Mouse (Mus musculus) embryonic fibroblast, embryonic 13.5 days (primary cell): Measurements from ENCODE around the gene Uspl1.

Experiments
- CTCF ChIP-seq: IDR thresholded peaks from 2 replicates; pipeline ENCODE4 v1.5.1; 2011; ENCODE audit warnings: mild to moderate bottlenecking, control low read depth, low read length, moderate library complexity, borderline replicate concordance; ENCODE audit not compliant: insufficient read depth
- POLR2A ChIP-seq: IDR thresholded peaks from 2 replicates; pipeline ENCODE4 v1.6.1; 2011; ENCODE audit warnings: low read depth, mild to moderate bottlenecking, control low read depth, low read length, moderate library complexity

DNA sequence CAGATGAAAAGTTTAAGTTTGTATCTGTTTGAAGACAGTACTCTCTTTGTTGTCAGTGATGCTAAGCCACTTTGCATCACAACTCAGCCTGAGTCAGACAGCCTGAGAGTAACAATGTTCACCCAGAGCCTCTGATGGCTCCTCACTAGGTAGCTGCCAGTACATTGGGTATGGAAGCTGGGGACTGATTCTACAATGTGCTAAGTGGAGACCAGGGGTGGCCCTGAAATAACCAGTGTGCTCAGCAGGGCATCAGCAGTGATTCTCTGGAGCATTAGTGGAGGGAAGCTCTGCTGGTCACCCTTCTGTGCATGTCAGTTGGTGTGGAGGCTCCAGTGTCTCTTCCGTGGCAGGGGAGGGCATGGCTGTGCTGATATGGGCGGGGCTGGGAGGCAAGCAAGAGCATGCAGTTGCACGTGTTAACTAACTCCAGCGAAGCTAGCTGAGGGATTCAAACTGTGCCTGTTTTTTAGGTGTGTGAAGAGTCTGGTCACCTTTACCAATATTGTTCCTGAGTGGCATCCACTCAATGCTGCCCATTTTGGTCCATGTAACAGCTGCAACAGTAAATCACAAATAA, 19.7 kb downstream of the Uspl1 start:
- TF ChIP-seq CTCF (no peak), POLR2A (no peak)
